Mouse (Mus musculus) midbrain, embryonic 16.5 days (tissue): ENCODE measurements at regions not wholly inside any gene's neighbourhood (a gene's known extent, or its start where the extent isn't known, plus 50 kb on each side); places are given as distances from the start of the nearest gene placed in this dataset.

Source experiments
- ATAC-seq: fragments of 200-750 bp; cut with Nextera tagmentation; 2 replicates; pipeline ENCODE4 v1.8.0; 2017; ENCODE audit warnings: moderate TSS enrichment
- H3K27ac ChIP-seq: fragments of 300-500 bp; sonication (generic); 2 replicates; pipeline ENCODE4 v1.5.1; 2014; ENCODE audit warnings: mild to moderate bottlenecking, low read length, mixed read lengths
- H3K27me3 ChIP-seq: fragments of 300-500 bp; sonication (generic); 2 replicates; pipeline ENCODE4 v1.6.1; 2014; ENCODE audit warnings: low read depth, low read length, mixed read lengths; ENCODE audit not compliant: control insufficient read depth, insufficient read depth
- H3K36me3 ChIP-seq: fragments of 300-500 bp; sonication (generic); 2 replicates; pipeline ENCODE4 v1.6.1; 2014; ENCODE audit warnings: mild to moderate bottlenecking, low read length, moderate library complexity, mixed read lengths; ENCODE audit not compliant: control insufficient read depth, insufficient read depth
- H3K4me1 ChIP-seq: fragments of 300-500 bp; sonication (generic); 2 replicates; pipeline ENCODE4 v1.6.1; 2014; ENCODE audit warnings: mild to moderate bottlenecking, low read length, mixed read lengths; ENCODE audit not compliant: control insufficient read depth, insufficient read depth
- H3K4me2 ChIP-seq: fragments of 300-500 bp; sonication (generic); 2 replicates; pipeline ENCODE4 v1.6.1; 2014; ENCODE audit warnings: mild to moderate bottlenecking, low read length, mixed read lengths
- H3K4me3 ChIP-seq: fragments of 300-500 bp; sonication (generic); 2 replicates; pipeline ENCODE4 v1.5.1; 2014; ENCODE audit warnings: low read depth, mild to moderate bottlenecking, low read length, moderate library complexity, mixed read lengths
- H3K9ac ChIP-seq: fragments of 300-500 bp; sonication (generic); 2 replicates; pipeline ENCODE4 v1.6.1; 2014; ENCODE audit warnings: low read depth, low read length, mixed read lengths
- H3K9me3 ChIP-seq: fragments of 300-500 bp; sonication (generic); replicated peaks from 2 replicates; pipeline ENCODE4 v1.6.1; 2014; ENCODE audit warnings: mild to moderate bottlenecking, low read length, mixed read lengths; ENCODE audit not compliant: control insufficient read depth, poor library complexity, severe bottlenecking
- WGBS: fragments of 180-500 bp; shearing (Covaris S2); extraction: QIAGEN DNeasy Blood & Tissue Kit; methylation state at CpG from one replicate; pipeline ENCODE4 v1.1.7; 2014; 5-methylcytosine and 5-hydroxymethylcytosine counted together

DNA sequence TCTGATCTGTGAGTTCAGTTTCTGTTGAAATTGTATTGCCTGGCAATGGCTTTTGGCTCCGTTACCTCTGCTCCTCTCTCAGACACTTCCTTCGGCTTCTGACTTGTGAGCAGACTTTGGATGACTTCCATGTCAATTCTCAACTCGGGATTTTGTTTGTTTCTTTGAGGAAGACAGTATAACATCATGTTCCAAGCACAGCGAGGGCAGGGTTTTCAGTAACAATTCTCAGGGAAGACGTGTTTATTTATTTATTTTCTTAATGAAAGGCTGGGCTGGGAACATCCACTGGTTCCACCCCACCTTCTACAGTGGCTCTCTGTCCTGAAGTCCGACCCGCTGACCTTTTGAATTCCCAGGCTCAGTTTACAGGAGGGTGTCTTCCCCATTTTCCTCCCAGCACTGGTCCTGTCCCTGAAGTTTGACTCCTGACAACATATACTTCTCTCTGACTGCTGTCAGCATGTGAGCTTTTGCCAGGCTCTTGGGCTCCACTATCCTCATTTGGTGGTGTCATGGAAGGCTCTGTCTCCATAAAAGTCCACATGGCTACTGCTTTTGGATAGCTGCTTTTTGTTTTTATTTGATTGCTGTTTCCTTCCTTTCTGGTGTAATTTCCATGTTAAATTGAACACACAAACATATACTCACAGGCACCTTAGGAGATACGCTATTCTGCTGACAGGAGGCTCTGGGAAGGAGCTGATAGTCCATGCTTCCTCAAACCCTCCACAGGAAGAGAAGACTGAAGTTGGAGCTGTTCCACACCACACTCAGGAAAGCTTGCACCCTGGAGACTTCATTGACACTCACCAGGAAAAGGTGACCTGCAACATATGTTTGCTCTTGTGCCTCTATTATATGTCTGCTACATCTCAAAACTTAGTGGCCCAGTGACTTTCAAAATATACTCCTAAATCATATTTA lies 624.9 kb upstream of the Igfbp3 start:
- H3K27me3 ChIP-seq = no peaks in the 10 kb centered on the region
- no peaks in the 10 kb centered on the region for H3K4me1 ChIP-seq
- ATAC-seq = no peak
- H3K9me3 ChIP-seq = no peaks in the 10 kb centered on the region
- H3K4me2 ChIP-seq = no peak overlapping the region
- no peaks in the 10 kb centered on the region for H3K36me3 ChIP-seq
- no peak overlapping the region for H3K27ac ChIP-seq
- no peak overlapping the region for H3K9ac ChIP-seq
- 79% methylated on average over 8 of the region's 8 CpGs for WGBS
- no peak overlapping the region for H3K4me3 ChIP-seq

- ATAC-seq = no peak
- Histone ChIP-seq H3K36me3 (no peaks in the 10 kb centered on the region), H3K9ac (no peak overlapping the region), H3K9me3 (no peaks in the 10 kb centered on the region), H3K27me3 (no peaks in the 10 kb centered on the region), H3K4me3 (no peak overlapping the region), H3K4me2 (no peak overlapping the region), H3K4me1 (no peaks in the 10 kb centered on the region), H3K27ac (no peak overlapping the region)
- WGBS = 84% methylated on average over 5 of the region's 5 CpGs
Measured at GRCm38 (mm10) chr11:7837486-7837885, 623.8 kb upstream of the Igfbp3 start.

DNA sequence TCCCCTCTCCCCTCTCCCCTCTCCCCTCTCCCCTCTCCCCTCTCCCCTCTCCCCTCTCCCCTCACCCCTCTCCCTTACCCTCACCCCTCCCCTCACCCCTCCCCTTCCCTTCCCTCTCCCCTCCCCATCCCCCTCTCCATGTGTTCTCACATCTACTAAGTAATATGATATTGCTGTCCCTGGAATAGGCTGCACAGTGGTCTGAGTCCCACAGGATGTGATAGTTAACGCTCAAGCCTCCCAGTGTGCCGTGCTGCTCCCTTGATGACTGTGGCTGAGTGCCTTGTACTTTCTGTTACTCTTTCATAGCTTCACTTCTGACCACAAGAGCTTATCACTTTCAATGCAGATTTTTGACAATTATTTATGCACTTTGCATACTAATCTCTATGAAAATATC lies 620.4 kb upstream of the Igfbp3 start:
- 65% methylated on average over 2 of the region's 2 CpGs for WGBS
- Histone ChIP-seq H3K9ac (no peak overlapping the region), H3K27me3 (no peaks in the 10 kb centered on the region), H3K36me3 (no peaks in the 10 kb centered on the region), H3K9me3 (no peaks in the 10 kb centered on the region), H3K27ac (no peak overlapping the region), H3K4me3 (no peak overlapping the region), H3K4me1 (no peaks in the 10 kb centered on the region), H3K4me2 (no peak overlapping the region)
- ATAC-seq = no peak

GRCm38 (mm10) chr11:7832376-7832775 lies 618.7 kb upstream of the Igfbp3 start:
- Histone ChIP-seq H3K9me3 (no peaks in the 10 kb centered on the region), H3K4me2 (no peak overlapping the region), H3K36me3 (no peaks in the 10 kb centered on the region), H3K4me1 (no peaks in the 10 kb centered on the region), H3K4me3 (no peak overlapping the region), H3K27me3 (no peaks in the 10 kb centered on the region), H3K9ac (no peak overlapping the region), H3K27ac (no peak overlapping the region)
- 78% methylated on average over 8 of the region's 8 CpGs for WGBS
- no peak for ATAC-seq

DNA sequence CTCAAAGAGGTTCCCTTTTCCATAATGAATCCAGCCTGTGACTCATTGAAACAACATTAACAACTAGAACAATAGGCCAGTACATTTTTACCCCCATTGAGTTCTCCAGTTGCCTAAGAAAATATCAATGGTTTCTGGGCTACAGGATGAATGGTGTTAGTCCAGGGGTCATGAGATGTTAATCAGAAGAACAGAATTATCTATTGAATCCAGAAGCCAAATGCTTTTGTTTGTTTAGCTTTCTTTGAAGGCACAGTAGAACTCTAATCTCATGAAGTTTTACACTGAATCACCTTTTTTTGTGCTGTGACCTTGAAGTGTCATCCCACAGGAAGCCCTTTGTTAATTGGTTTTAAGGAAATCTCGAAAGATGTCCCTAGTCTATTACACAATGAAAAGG lies 616.0 kb upstream of the Igfbp3 start:
- no peaks in the 10 kb centered on the region for H3K4me1 ChIP-seq
- no peak overlapping the region for H3K4me2 ChIP-seq
- no peak overlapping the region for H3K9ac ChIP-seq
- no peaks in the 10 kb centered on the region for H3K36me3 ChIP-seq
- ATAC-seq = no peak
- WGBS = 37% methylated on average over 1 of the region's 1 CpGs
- no peaks in the 10 kb centered on the region for H3K9me3 ChIP-seq
- no peaks in the 10 kb centered on the region for H3K27me3 ChIP-seq
- no peak overlapping the region for H3K4me3 ChIP-seq
- H3K27ac ChIP-seq = no peak overlapping the region

DNA sequence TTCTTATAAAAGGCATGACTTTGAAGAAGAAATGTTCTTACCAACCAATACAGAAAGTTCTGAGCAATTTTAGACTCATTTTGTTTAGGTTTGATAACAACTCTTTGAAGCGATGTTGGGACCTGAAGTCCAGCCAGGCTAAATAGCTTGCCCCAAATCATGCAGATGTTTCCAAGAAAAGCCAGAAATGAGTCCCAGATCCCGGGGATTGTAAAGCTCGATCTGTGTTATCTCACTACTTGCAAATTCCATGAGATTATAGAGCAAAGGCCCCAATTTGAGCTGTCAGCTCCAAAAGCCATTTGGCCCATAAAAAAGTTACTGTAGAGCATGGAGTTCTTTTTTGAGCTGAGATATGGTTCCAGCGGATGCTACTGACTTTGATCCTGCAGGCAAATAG lies 614.3 kb upstream of the Igfbp3 start:
- H3K9me3 ChIP-seq = no peaks in the 10 kb centered on the region
- 95% methylated on average over 4 of the region's 4 CpGs for WGBS
- ATAC-seq = no peak

GRCm38 (mm10) chr11:7827402-7827801 lies 613.7 kb upstream of the Igfbp3 start:
- no peaks in the 10 kb centered on the region for H3K36me3 ChIP-seq
- H3K4me3 ChIP-seq = no peak overlapping the region
- no peak overlapping the region for H3K4me2 ChIP-seq
- H3K9me3 ChIP-seq = no peaks in the 10 kb centered on the region
- no peak for ATAC-seq
- H3K4me1 ChIP-seq = no peaks in the 10 kb centered on the region
- WGBS = 98% methylated on average over 1 of the region's 1 CpGs
- H3K9ac ChIP-seq = no peak overlapping the region
- H3K27ac ChIP-seq = no peak overlapping the region
- no peaks in the 10 kb centered on the region for H3K27me3 ChIP-seq

More for the DNA sequence above, 614.3 kb upstream of the Igfbp3 start:
- no peaks in the 10 kb centered on the region for H3K4me1 ChIP-seq
- H3K4me3 ChIP-seq = no peak overlapping the region
- H3K36me3 ChIP-seq = no peaks in the 10 kb centered on the region
- H3K9ac ChIP-seq = no peak overlapping the region
- no peaks in the 10 kb centered on the region for H3K27me3 ChIP-seq
- H3K27ac ChIP-seq = no peak overlapping the region
- no peak overlapping the region for H3K4me2 ChIP-seq

DNA sequence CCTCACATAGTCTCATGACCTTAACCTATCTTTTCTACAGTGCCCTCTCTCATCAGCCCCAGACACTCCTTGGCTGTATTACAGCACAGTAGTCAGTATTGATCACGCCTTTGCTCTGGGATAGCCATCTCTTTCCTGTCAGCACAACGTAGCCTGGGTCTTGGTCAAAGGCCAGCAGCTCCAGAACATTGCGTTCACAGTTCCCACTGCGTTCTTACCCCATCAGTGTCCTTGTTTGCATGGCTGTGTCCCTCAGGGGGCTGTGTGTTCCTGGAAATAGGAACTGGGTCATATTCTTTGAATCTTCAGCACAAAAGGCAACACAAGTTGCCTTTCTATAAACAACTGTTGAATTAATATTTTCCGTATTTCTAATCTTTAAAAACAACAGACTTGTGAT lies 602.0 kb upstream of the Igfbp3 start:
- ATAC-seq = no peak
- no peak overlapping the region for H3K9ac ChIP-seq
- H3K4me3 ChIP-seq = no peak overlapping the region
- H3K27me3 ChIP-seq = no peaks in the 10 kb centered on the region
- H3K27ac ChIP-seq = no peak overlapping the region
- H3K9me3 ChIP-seq = no peaks in the 10 kb centered on the region
- no peak overlapping the region for H3K4me2 ChIP-seq
- H3K36me3 ChIP-seq = no peaks in the 10 kb centered on the region
- 88% methylated on average over 5 of the region's 5 CpGs for WGBS
- no peaks in the 10 kb centered on the region for H3K4me1 ChIP-seq

GRCm38 (mm10) chr11:7814556-7814955 lies 600.8 kb upstream of the Igfbp3 start:
- H3K4me2 ChIP-seq = no peak overlapping the region
- no peaks in the 10 kb centered on the region for H3K36me3 ChIP-seq
- H3K4me1 ChIP-seq = no peaks in the 10 kb centered on the region
- WGBS = 83% methylated on average over 2 of the region's 2 CpGs
- H3K4me3 ChIP-seq = no peak overlapping the region
- no peaks in the 10 kb centered on the region for H3K27me3 ChIP-seq
- ATAC-seq = no peak
- H3K9me3 ChIP-seq = no peaks in the 10 kb centered on the region
- no peak overlapping the region for H3K27ac ChIP-seq
- H3K9ac ChIP-seq = no peak overlapping the region
